Mouse (Mus musculus) hindbrain, embryonic 14.5 days (tissue): ENCODE data around the gene Tspan12. TPM values are rescaled to one million over a fixed set of nuclear protein-coding genes. Genes with fewer than 3 reads are reported as not detected.
"Not testable (repeated sequence)": the region's sequence is repeated elsewhere in the genome, so short reads cannot be mapped to it uniquely, and the experiment has no call there.

Source experiments
- ATAC-seq: fragments of 200-750 bp; cut with Nextera tagmentation; 2 replicates; pipeline ENCODE4 v1.8.0; 2017; ENCODE audit warnings: moderate number of reproducible peaks, mild to moderate bottlenecking, moderate TSS enrichment, moderate library complexity; ENCODE audit not compliant: low FRiP score
- DNase-seq: peaks from one replicate; pipeline ENCODE4 v3.0.0-alpha.2; 2015; ENCODE audit warnings: low spot score
- H3K27ac ChIP-seq: fragments of 300-500 bp; sonication (generic); 2 replicates; pipeline ENCODE4 v1.5.1; 2014; ENCODE audit warnings: mild to moderate bottlenecking, moderate library complexity
- H3K27me3 ChIP-seq: fragments of 300-500 bp; sonication (generic); 2 replicates; pipeline ENCODE4 v1.6.1; 2014; ENCODE audit warnings: mild to moderate bottlenecking, low read length, mixed read lengths; ENCODE audit not compliant: control insufficient read depth, insufficient read depth
- H3K36me3 ChIP-seq: fragments of 300-500 bp; sonication (generic); replicated peaks from 2 replicates; pipeline ENCODE4 v1.6.1; 2014; ENCODE audit not compliant: control insufficient read depth, insufficient read depth
- H3K4me1 ChIP-seq: fragments of 300-500 bp; sonication (generic); replicated peaks from 2 replicates; pipeline ENCODE4 v1.6.1; 2014; ENCODE audit warnings: antibody characterized with exemption, low read length, mixed read lengths; ENCODE audit not compliant: control insufficient read depth, insufficient read depth
- H3K4me2 ChIP-seq: fragments of 300-500 bp; sonication (generic); replicated peaks from 2 replicates; pipeline ENCODE4 v1.6.1; 2014; ENCODE audit warnings: mild to moderate bottlenecking, moderate library complexity
- H3K4me3 ChIP-seq: fragments of 300-500 bp; sonication (generic); replicated peaks from 2 replicates; pipeline ENCODE4 v1.5.1; 2014; ENCODE audit warnings: mild to moderate bottlenecking, low read length
- H3K9ac ChIP-seq: fragments of 300-500 bp; sonication (generic); 2 replicates; pipeline ENCODE4 v1.6.1; 2014
- H3K9me3 ChIP-seq: fragments of 300-500 bp; sonication (generic); 2 replicates; pipeline ENCODE4 v1.6.1; 2016; ENCODE audit warnings: low read length; ENCODE audit not compliant: control insufficient read depth
- WGBS: fragments of 180-500 bp; shearing (Covaris S2); extraction: QIAGEN DNeasy Blood & Tissue Kit; methylation state at CpG from one replicate; pipeline ENCODE4 v1.1.7; 2014; 5-methylcytosine and 5-hydroxymethylcytosine counted together
- polyA plus RNA-seq: library from polyadenylated mRNA; unstranded; fragments of >200 nt; fragmentation: Nextera tagmentation; extraction: Ambion mirVana; gene quantifications from 2 replicates; pipeline ENCODE4 v1.2.1, GENCODE M21; 2014

The Tspan12 gene
- polyA plus RNA-seq, 1 experiment from 2014 or later = 73.7 TPM

GRCm38 (mm10) chr6:21794337-21795071, 57.8 kb downstream of the Tspan12 start:
- H3K4me3 ChIP-seq = no peak overlapping the region
- no peak overlapping the region for H3K27ac ChIP-seq
- no peaks in the 10 kb centered on the region for H3K27me3 ChIP-seq
- no peaks in the 10 kb centered on the region for H3K9me3 ChIP-seq
- no peak; the same call in 1 of the 2 replicates for ATAC-seq
- no peak overlapping the region for H3K9ac ChIP-seq
- H3K4me1 ChIP-seq = no peaks in the 10 kb centered on the region
- peaks cover 7% of the 10 kb centered on the region for H3K36me3 ChIP-seq
- no peak overlapping the region for H3K4me2 ChIP-seq
- WGBS = 83% methylated on average over 11 of the region's 11 CpGs
- no peak for DNase-seq

GRCm38 (mm10) chr6:21791307-21791706, 61.0 kb downstream of the Tspan12 start:
- Histone ChIP-seq H3K4me1 (no peaks in the 10 kb centered on the region), H3K4me3 (no peak overlapping the region)
- 83% methylated on average over 7 of the region's 7 CpGs for WGBS

GRCm38 (mm10) chr6:21790550-21791086, 61.7 kb downstream of the Tspan12 start:
- no peaks in the 10 kb centered on the region for H3K4me1 ChIP-seq
- H3K4me2 ChIP-seq = no peak overlapping the region
- peaks cover 5% of the 10 kb centered on the region; the same call in 1 of the 2 replicates for H3K36me3 ChIP-seq
- H3K4me3 ChIP-seq = no peak overlapping the region
- no peak overlapping the region for H3K9ac ChIP-seq
- ATAC-seq = no peak
- DNase-seq = no peak
- 88% methylated on average over 4 of the region's 4 CpGs for WGBS
- H3K27me3 ChIP-seq = no peaks in the 10 kb centered on the region
- no peaks in the 10 kb centered on the region for H3K9me3 ChIP-seq
- no peak overlapping the region for H3K27ac ChIP-seq

More at GRCm38 (mm10) chr6:21791307-21791706, 61.0 kb downstream of the Tspan12 start:
- DNase-seq = no peak
- ATAC-seq = no peak
- Histone ChIP-seq H3K4me2 (no peak overlapping the region), H3K27ac (no peak overlapping the region), H3K36me3 (peaks cover 5% of the 10 kb centered on the region; the same call in 1 of the 2 replicates), H3K9me3 (no peaks in the 10 kb centered on the region), H3K9ac (no peak overlapping the region), H3K27me3 (no peaks in the 10 kb centered on the region)

GRCm38 (mm10) chr6:21790036-21790435, 62.3 kb downstream of the Tspan12 start:
- Histone ChIP-seq H3K27me3 (no peaks in the 10 kb centered on the region), H3K9me3 (no peaks in the 10 kb centered on the region), H3K4me3 (no peak overlapping the region), H3K4me1 (no peaks in the 10 kb centered on the region), H3K4me2 (no peak overlapping the region), H3K9ac (no peak overlapping the region), H3K36me3 (peaks cover 5% of the 10 kb centered on the region; the same call in 1 of the 2 replicates), H3K27ac (no peak overlapping the region)
- ATAC-seq (no peak), DNase-seq (no peak)
- 83% methylated on average over 2 of the region's 2 CpGs for WGBS

- not testable (repeated sequence) for H3K9ac ChIP-seq, H3K9me3 ChIP-seq, H3K36me3 ChIP-seq, H3K4me1 ChIP-seq, DNase-seq, H3K4me2 ChIP-seq, H3K27me3 ChIP-seq, H3K4me3 ChIP-seq, ATAC-seq, H3K27ac ChIP-seq
- WGBS = 96% methylated on average over 1 of the region's 1 CpGs
Measured at GRCm38 (mm10) chr6:21789582-21789981, 62.7 kb downstream of the Tspan12 start.

- no peak overlapping the region for H3K4me2 ChIP-seq
- H3K4me1 ChIP-seq = no peaks in the 10 kb centered on the region
- DNase-seq (no peak), ATAC-seq (no peak)
- WGBS = 52% methylated on average over 11 of the region's 11 CpGs
- no peak overlapping the region for H3K27ac ChIP-seq
- 0 out of 2 replicates have a peak, but pooled peaks cover 5% of the 10 kb centered on the region for H3K36me3 ChIP-seq
- H3K4me3 ChIP-seq = no peak overlapping the region
- no peaks in the 10 kb centered on the region for H3K9me3 ChIP-seq
- no peak overlapping the region for H3K9ac ChIP-seq
- no peaks in the 10 kb centered on the region for H3K27me3 ChIP-seq
Measured at GRCm38 (mm10) chr6:21787757-21788156, 64.6 kb downstream of the Tspan12 start.

- Histone ChIP-seq H3K9ac (no peak overlapping the region), H3K4me1 (no peaks in the 10 kb centered on the region), H3K4me3 (no peak overlapping the region), H3K27ac (no peak overlapping the region), H3K4me2 (no peak overlapping the region), H3K36me3 (0 out of 2 replicates have a peak, but pooled peaks cover 5% of the 10 kb centered on the region), H3K9me3 (no peaks in the 10 kb centered on the region), H3K27me3 (no peaks in the 10 kb centered on the region)
- 33% methylated on average over 6 of the region's 6 CpGs for WGBS
- no peak for ATAC-seq
- no peak for DNase-seq
Measured at GRCm38 (mm10) chr6:21787274-21787673, 65.0 kb downstream of the Tspan12 start.

- WGBS = 87% methylated on average over 7 of the region's 7 CpGs
- no peaks in the 10 kb centered on the region for H3K9me3 ChIP-seq
- no peak overlapping the region for H3K4me2 ChIP-seq
- H3K36me3 ChIP-seq = peaks cover 7% of the 10 kb centered on the region
- no peaks in the 10 kb centered on the region for H3K27me3 ChIP-seq
- no peaks in the 10 kb centered on the region for H3K4me1 ChIP-seq
- H3K4me3 ChIP-seq = no peak overlapping the region
- H3K9ac ChIP-seq = no peak overlapping the region
- H3K27ac ChIP-seq = no peak overlapping the region
- ATAC-seq (no peak), DNase-seq (no peak)
Measured at GRCm38 (mm10) chr6:21774213-21774916, 78.0 kb downstream of the Tspan12 start.

- no peak overlapping the region for H3K9ac ChIP-seq
- H3K4me2 ChIP-seq = no peak overlapping the region
- ATAC-seq = no peak
- WGBS = 89% methylated on average over 1 of the region's 1 CpGs
- no peaks in the 10 kb centered on the region for H3K9me3 ChIP-seq
- no peaks in the 10 kb centered on the region for H3K27me3 ChIP-seq
- H3K27ac ChIP-seq = no peak overlapping the region
- no peaks in the 10 kb centered on the region for H3K4me1 ChIP-seq
- peaks cover 7% of the 10 kb centered on the region for H3K36me3 ChIP-seq
- DNase-seq = no peak
- no peak overlapping the region for H3K4me3 ChIP-seq
Measured at GRCm38 (mm10) chr6:21769447-21769809, 82.9 kb downstream of the Tspan12 start.
